Mouse (Mus musculus) activated CD4-positive, CD25-positive, alpha-beta regulatory T cell (primary cell): ENCODE data around the gene Slc9a3r2. TPM values are rescaled to one million over a fixed set of nuclear protein-coding genes. Genes with fewer than 3 reads are reported as not detected.

Experiments
- polyA plus RNA-seq, 2 experiments: library from polyadenylated mRNA; unstranded; fragments of 100-300 nt; shearing (Covaris generic); gene quantifications; one replicate each; pipeline ENCODE4 v1.2.1; 2017

The Slc9a3r2 gene
- under 1 TPM in 1 of 2 experiments, not detected in 1; 0.45 TPM for polyA plus RNA-seq

GRCm38 (mm10) chr17:24650070-24650616, at the start of gene Slc9a3r2:
Gene Slc9a3r2, minus strand, starts transcription at chr17:24650327.

GRCm38 (mm10) chr17:24696011-24696697, 46.0 kb upstream of the Slc9a3r2 start, which contains the start of the genes Gfer and Noxo1:
Gene Gfer, minus strand, starts transcription at chr17:24696156.
Gene Noxo1, plus strand, starts transcription at chr17:24696234.

GRCm38 (mm10) chr17:24689251-24690081, 39.3 kb upstream of the Slc9a3r2 start, which contains the start of gene Syngr3:
Gene Syngr3, minus strand, starts transcription at chr17:24689955.

GRCm38 (mm10) chr17:24669545-24670245, 19.6 kb upstream of the Slc9a3r2 start, which contains the start of gene Zfp598:
Gene Zfp598, plus strand, starts transcription at chr17:24669687.

GRCm38 (mm10) chr17:24658017-24658758, 8.1 kb upstream of the Slc9a3r2 start, which contains the start of gene Npw:
Gene Npw, minus strand, starts transcription at chr17:24658457.

GRCm38 (mm10) chr17:24632167-24632812, 17.8 kb downstream of the Slc9a3r2 start, which contains the start of the genes Tsc2 and Nthl1:
Gene Tsc2, minus strand, starts transcription at chr17:24632630.
Gene Nthl1, plus strand, starts transcription at chr17:24632680.

Other genes with a start within 250 kb of the Slc9a3r2 start
- 100 to 1,000 TPM; 176 to 205 TPM for gene Rnps1, start 235.8 kb downstream of the Slc9a3r2 start, polyA plus RNA-seq
- 10 to 100 TPM; 55.9 to 97.4 TPM for gene Eci1, start 223.7 kb downstream of the Slc9a3r2 start, polyA plus RNA-seq
- 1 to 10 TPM; 1.7 to 4.9 TPM for gene Dnase1l2, start 207.2 kb downstream of the Slc9a3r2 start, polyA plus RNA-seq
- gene E4f1, start 180.0 kb downstream of the Slc9a3r2 start, polyA plus RNA-seq: 10 to 100 TPM; 70.0 to 73.0 TPM
- 10 to 100 TPM; 40.8 to 46.2 TPM for gene Pgp, start 179.9 kb downstream of the Slc9a3r2 start, polyA plus RNA-seq
- not detected for gene Bricd5, start 176.4 kb downstream of the Slc9a3r2 start, polyA plus RNA-seq
- gene Mlst8, start 171.2 kb downstream of the Slc9a3r2 start, polyA plus RNA-seq: 10 to 100 TPM; 21.0 to 27.6 TPM
- gene Caskin1, start 161.7 kb downstream of the Slc9a3r2 start, polyA plus RNA-seq: under 1 TPM; 0.12 to 0.76 TPM
- 10 to 100 TPM; 64.2 to 74.9 TPM for gene Traf7, start 122.4 kb downstream of the Slc9a3r2 start, polyA plus RNA-seq
- gene Rab26, start 116.1 kb downstream of the Slc9a3r2 start, polyA plus RNA-seq: 10 to 100 TPM in 1 of 2 experiments, 1 to 10 TPM in 1; 6.7 to 13.8 TPM
- gene Pkd1, start 100.5 kb downstream of the Slc9a3r2 start, polyA plus RNA-seq: 10 to 100 TPM; 25.4 to 40.3 TPM
- gene Tsc2, start 17.7 kb downstream of the Slc9a3r2 start, polyA plus RNA-seq: 10 to 100 TPM; 29.8 to 34.8 TPM
- 1 to 10 TPM; 3.1 to 6.3 TPM for gene Nthl1, start 17.6 kb downstream of the Slc9a3r2 start, polyA plus RNA-seq
- under 1 TPM in 1 of 2 experiments, not detected in 1; 0.35 TPM for gene Npw, start 8.1 kb upstream of the Slc9a3r2 start, polyA plus RNA-seq
- 10 to 100 TPM; 14.7 to 16.2 TPM for gene Zfp598, start 19.4 kb upstream of the Slc9a3r2 start, polyA plus RNA-seq
- 1 to 10 TPM in 1 of 2 experiments, under 1 TPM in 1; 0.92 to 1.0 TPM for gene Syngr3, start 39.6 kb upstream of the Slc9a3r2 start, polyA plus RNA-seq
- gene Gfer, start 45.8 kb upstream of the Slc9a3r2 start, polyA plus RNA-seq: 10 to 100 TPM; 34.1 to 41.6 TPM
- 1 to 10 TPM; 1.3 to 1.4 TPM for gene Noxo1, start 45.9 kb upstream of the Slc9a3r2 start, polyA plus RNA-seq
- gene Tbl3, start 57.3 kb upstream of the Slc9a3r2 start, polyA plus RNA-seq: 10 to 100 TPM; 50.5 to 56.8 TPM
- under 1 TPM; 0.18 to 0.50 TPM for gene Rnf151, start 67.7 kb upstream of the Slc9a3r2 start, polyA plus RNA-seq
- gene Rps2, start 67.8 kb upstream of the Slc9a3r2 start, polyA plus RNA-seq: 1,000 to 10,000 TPM in 1 of 2 experiments, 100 to 1,000 TPM in 1; 636 to 1,022 TPM
- gene Ndufb10, start 74.2 kb upstream of the Slc9a3r2 start, polyA plus RNA-seq: 100 to 1,000 TPM; 191 to 287 TPM
- under 1 TPM; 0.16 to 0.18 TPM for gene Rpl3l, start 77.5 kb upstream of the Slc9a3r2 start, polyA plus RNA-seq
- 10 to 100 TPM; 20.5 to 22.6 TPM for gene Msrb1, start 86.3 kb upstream of the Slc9a3r2 start, polyA plus RNA-seq
- not detected for gene Hs3st6, start 102.7 kb upstream of the Slc9a3r2 start, polyA plus RNA-seq
- not detected for gene Meiob, start 154.0 kb upstream of the Slc9a3r2 start, polyA plus RNA-seq
- gene Hagh, start 189.8 kb upstream of the Slc9a3r2 start, polyA plus RNA-seq: 10 to 100 TPM; 31.4 to 43.7 TPM
- 1 to 10 TPM; 2.1 to 2.5 TPM for gene Fahd1, start 200.0 kb upstream of the Slc9a3r2 start, polyA plus RNA-seq
- not detected for gene Igfals, start 215.7 kb upstream of the Slc9a3r2 start, polyA plus RNA-seq
- gene Nubp2, start 236.0 kb upstream of the Slc9a3r2 start, polyA plus RNA-seq: 100 to 1,000 TPM; 110 to 137 TPM
- 10 to 100 TPM; 55.8 to 76.0 TPM for gene Spsb3, start 236.3 kb upstream of the Slc9a3r2 start, polyA plus RNA-seq
- gene Eme2, start 244.8 kb upstream of the Slc9a3r2 start, polyA plus RNA-seq: 10 to 100 TPM; 35.1 to 39.1 TPM
- 100 to 1,000 TPM in 1 of 2 experiments, 10 to 100 TPM in 1; 86.5 to 135 TPM for gene Mrps34, start 244.8 kb upstream of the Slc9a3r2 start, polyA plus RNA-seq
- 10 to 100 TPM; 51.3 to 58.1 TPM for gene Nme3, start 246.2 kb upstream of the Slc9a3r2 start, polyA plus RNA-seq